Mouse (Mus musculus) small intestine, adult 2 months (tissue): ENCODE measurements around the gene Snapc3. TPM values are rescaled to one million over a fixed set of nuclear protein-coding genes. Genes with fewer than 3 reads are reported as not detected.

ENCODE experiments used
- H3K27ac ChIP-seq: fragments of 200-500 bp; 2 replicates; pipeline ENCODE4 v1.5.1; 2012; ENCODE audit warnings: low read depth, low read length, control low read depth, inconsistent platforms; ENCODE audit not compliant: insufficient read depth
- H3K27me3 ChIP-seq: fragments of 200-500 bp; 2 replicates; pipeline ENCODE4 v1.6.1; 2012; ENCODE audit warnings: mild to moderate bottlenecking, moderate library complexity, low read length, inconsistent platforms; ENCODE audit not compliant: control insufficient read depth, insufficient read depth
- H3K36me3 ChIP-seq: fragments of 200-500 bp; 2 replicates; pipeline ENCODE4 v1.6.1; 2012; ENCODE audit warnings: mild to moderate bottlenecking, low read length, control low read depth, inconsistent platforms; ENCODE audit not compliant: control insufficient read depth, insufficient read depth
- H3K4me1 ChIP-seq: fragments of 200-500 bp; 2 replicates; pipeline ENCODE4 v1.6.1; 2012; ENCODE audit warnings: low read length, inconsistent platforms, mixed read lengths; ENCODE audit not compliant: control insufficient read depth, insufficient read depth, insufficient read length
- H3K4me3 ChIP-seq: fragments of 200-500 bp; 2 replicates; pipeline ENCODE4 v1.5.1; 2012; ENCODE audit warnings: low read depth, mild to moderate bottlenecking, control low read depth, inconsistent platforms, low read length, moderate library complexity
- CTCF ChIP-seq: fragments of 200-500 bp; IDR thresholded peaks from 2 replicates; pipeline ENCODE4 v1.5.1; 2012; ENCODE audit warnings: low read depth, mild to moderate bottlenecking, control low read depth, inconsistent platforms, low read length, moderate library complexity, mixed read lengths; ENCODE audit not compliant: insufficient replicate concordance, insufficient read length; ENCODE audit errors: extremely low read depth
- POLR2A ChIP-seq: fragments of 200-500 bp; IDR thresholded peaks from 2 replicates; pipeline ENCODE4 v1.6.1; 2012; ENCODE audit warnings: low read depth, mild to moderate bottlenecking, control low read depth, inconsistent platforms, low read length, moderate library complexity
- WGBS: fragments of 180-500 bp; shearing (Covaris S2); methylation state at CpG from one replicate; pipeline ENCODE4 v1.1.7; 2018; 5-methylcytosine and 5-hydroxymethylcytosine counted together
- polyA plus RNA-seq: library from polyadenylated mRNA; depleted of rRNA; stranded (reverse); fragments of >200 nt; gene quantifications from 2 replicates; pipeline ENCODE4 v1.2.3, GENCODE M21; 2012

Gene Snapc3
- polyA plus RNA-seq, 1 experiment: 11.3 TPM

- Histone ChIP-seq H3K27me3 (no peaks in the 10 kb centered on the region), H3K36me3 (peaks cover 28% of the 10 kb centered on the region), H3K27ac (no peak overlapping the region), H3K4me3 (no peak overlapping the region), H3K4me1 (no peaks in the 10 kb centered on the region)
- no peak for TF ChIP-seq CTCF
- no peak for TF ChIP-seq POLR2A
- WGBS: 93% methylated on average over 7 of the region's 7 CpGs
Observed at GRCm38 (mm10) chr4:83464827-83465226, 47.3 kb downstream of the Snapc3 start.

GRCm38 (mm10) chr4:83467615-83468014, 50.1 kb downstream of the Snapc3 start:
- Histone ChIP-seq H3K36me3 (peaks cover 36% of the 10 kb centered on the region), H3K27me3 (no peaks in the 10 kb centered on the region), H3K27ac (no peak overlapping the region), H3K4me3 (no peak overlapping the region), H3K4me1 (no peaks in the 10 kb centered on the region)
- TF ChIP-seq CTCF (no peak), POLR2A (no peak)
- 86% methylated on average over 7 of the region's 7 CpGs for WGBS

- Histone ChIP-seq H3K27me3 (no peaks in the 10 kb centered on the region), H3K4me3 (no peak overlapping the region), H3K36me3 (peaks cover 38% of the 10 kb centered on the region), H3K4me1 (no peaks in the 10 kb centered on the region), H3K27ac (no peak overlapping the region)
- 90% methylated on average over 3 of the region's 3 CpGs for WGBS
- TF ChIP-seq CTCF (no peak), POLR2A (no peak)
Observed at GRCm38 (mm10) chr4:83468208-83468607, 50.7 kb downstream of the Snapc3 start.

- no peak overlapping the region for H3K27ac ChIP-seq
- 31% methylated on average over 12 of the region's 12 CpGs for whole genome bisulfite sequencing
Observed at GRCm38 (mm10) chr4:83485250-83485649, 67.7 kb downstream of the Snapc3 start.

GRCm38 (mm10) chr4:83485735-83486116, 68.2 kb downstream of the Snapc3 start:
- H3K36me3 ChIP-seq: peaks cover 6% of the 10 kb centered on the region; the same call in 1 of the 2 replicates
- no peaks in the 10 kb centered on the region for H3K27me3 ChIP-seq
- peak overlapping the region; percentile 87 for H3K4me3 ChIP-seq
- 0 out of 2 replicates have a peak, but pooled peaks cover 2% of the 10 kb centered on the region for H3K4me1 ChIP-seq
- WGBS: under 1% methylated on average over 33 of the region's 40 CpGs
- H3K27ac ChIP-seq: 0 out of 2 replicates have a peak overlapping the region, but pooled peaks have one; percentile 7
- no peak for TF ChIP-seq POLR2A
- peak; percentile 59; the same call in 1 of the 2 replicates for TF ChIP-seq CTCF

More at GRCm38 (mm10) chr4:83485250-83485649, 67.7 kb downstream of the Snapc3 start:
- H3K4me1 ChIP-seq: 0 out of 2 replicates have a peak, but pooled peaks cover 2% of the 10 kb centered on the region
- H3K36me3 ChIP-seq: peaks cover 6% of the 10 kb centered on the region; the same call in 1 of the 2 replicates
- TF ChIP-seq POLR2A (no peak), CTCF (no peak)
- peak overlapping the region; percentile 87 for H3K4me3 ChIP-seq
- no peaks in the 10 kb centered on the region for H3K27me3 ChIP-seq

GRCm38 (mm10) chr4:83486117-83486901, 68.8 kb downstream of the Snapc3 start, which contains the start of gene Psip1:
Gene Psip1 (minus strand): TSS chr4:83486459.
- no peaks in the 10 kb centered on the region for H3K27me3 ChIP-seq
- H3K36me3 ChIP-seq: peaks cover 3% of the 10 kb centered on the region; the same call in 1 of the 2 replicates
- TF ChIP-seq POLR2A: no peak; the same call in 1 of the 2 replicates
- TF ChIP-seq CTCF: peak; percentile 49; the same call in 1 of the 2 replicates
- H3K4me3 ChIP-seq: peak within 1 kb of the TSS; percentile 87
- 0 out of 2 replicates have a peak, but pooled peaks cover 2% of the 10 kb centered on the region for H3K4me1 ChIP-seq
- peak within 1 kb of the TSS; percentile 87 for H3K27ac ChIP-seq
- WGBS: under 1% methylated on average over 63 of the region's 86 CpGs

- no peak overlapping the region for H3K4me3 ChIP-seq
- 0 out of 2 replicates have a peak, but pooled peaks cover 2% of the 10 kb centered on the region for H3K4me1 ChIP-seq
- 54% methylated on average over 5 of the region's 5 CpGs for WGBS
- no peaks in the 10 kb centered on the region for H3K27me3 ChIP-seq
- H3K36me3 ChIP-seq: no peaks in the 10 kb centered on the region
- TF ChIP-seq POLR2A (no peak), CTCF (no peak)
- no peak overlapping the region for H3K27ac ChIP-seq
Observed at GRCm38 (mm10) chr4:83489121-83489520, 71.6 kb downstream of the Snapc3 start.
